Mouse (Mus musculus) spleen, postnatal 36 days (tissue): ENCODE measurements around the gene 4930550L24Rik.

Experiments
- DNase-seq, 2 experiments: peaks; one replicate each; pipeline ENCODE4 v3.0.0; 2022; ENCODE audit warnings: low spot score in 2 of 2, mixed read lengths in 1 of 2

The 4930550L24Rik gene

DNA sequence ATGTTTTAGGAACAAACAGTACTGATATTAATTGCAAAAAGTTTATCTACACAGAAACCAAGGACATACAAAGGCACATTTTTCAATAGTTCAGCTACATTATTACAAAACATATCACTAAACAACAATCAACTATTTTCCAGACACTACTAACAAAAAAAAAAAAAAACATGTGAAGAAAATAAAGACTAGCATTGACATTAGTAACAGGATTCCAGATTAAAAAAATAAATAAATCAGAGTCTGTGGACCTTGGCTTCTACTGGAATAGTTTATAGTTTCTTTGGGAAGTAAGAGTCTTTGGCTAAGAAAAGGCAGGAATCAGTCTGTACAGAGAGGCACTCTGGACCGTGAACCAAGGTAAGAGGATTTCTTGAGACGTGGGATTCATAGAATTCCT is at the start of gene 4930550L24Rik:
4930550L24Rik (plus strand) TSS at position 301 of the 400 bp plus-strand sequence.
- DNase-seq: no peak

DNA sequence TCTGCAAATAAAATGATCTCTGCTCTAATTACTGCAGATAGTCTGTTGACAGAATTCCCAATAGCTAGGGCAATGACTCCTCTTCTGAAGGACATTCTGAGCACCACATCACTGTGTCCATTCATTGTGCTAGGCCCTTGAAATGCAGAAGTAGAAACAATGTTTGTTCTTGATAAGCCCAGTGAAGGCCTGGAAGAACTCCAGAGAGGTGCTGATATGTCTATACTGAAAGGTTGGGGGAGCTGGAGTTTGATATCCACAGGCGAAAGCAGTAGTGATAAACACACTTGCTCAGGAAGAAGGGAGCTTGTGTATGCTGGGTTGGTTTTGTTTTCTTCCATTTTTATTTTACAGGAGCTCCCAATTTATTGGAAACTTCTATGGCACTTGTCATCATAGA is 8.4 kb upstream of the 4930550L24Rik start:
- no peak for DNase-seq

DNA sequence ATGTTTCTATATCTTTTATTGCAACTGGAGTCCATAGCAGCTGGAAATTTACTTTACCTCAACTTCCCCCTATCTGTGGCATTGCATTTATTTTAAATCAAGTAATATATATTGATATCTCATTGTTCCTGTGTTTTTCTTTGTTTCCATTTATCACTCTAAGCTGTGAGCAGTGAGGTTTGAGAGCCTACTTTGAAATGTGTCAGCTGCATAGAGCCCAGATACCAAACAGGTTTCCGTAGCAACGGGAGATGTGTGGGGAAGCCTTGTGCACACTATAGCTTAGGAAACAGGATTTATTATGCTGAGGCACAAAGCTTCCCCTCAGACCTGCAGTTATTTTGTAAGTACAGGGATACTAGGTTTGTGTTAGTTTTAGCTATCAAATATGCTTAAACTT is 58.8 kb downstream of the 4930550L24Rik start:
- DNase-seq: no peak
